Comparison of ENCODE assay signal across 14 mouse cellular contexts in genomic region chr9:64701651-64702050, GRCm38 (mm10). TPM values are rescaled to one million over a fixed set of nuclear protein-coding genes. Genes with fewer than 3 reads are reported as not detected.
DNase-seq lines count a peak whose midpoint lies in the region; ATAC-seq lines count a peak whose summit lies in the region.
"Had no signal": no experiment of that assay in that cellular context is flagged by ENCODE, and none has a peak within 500 bp of the region (broad histone marks: within the 10 kb centered on the region; RNA-seq: fewer than 3 reads in every experiment).

No protein-coding gene starts in this region.

- peak overlapping the region; percentile 72 for H3K27ac ChIP-seq in kidney, embryonic 16.5 days (ENCODE audit: low read length)
- peak overlapping the region; percentile 51; the same call in 1 of the 2 replicates for H3K27ac ChIP-seq in intestine, embryonic 15.5 days
- H3K27ac ChIP-seq: embryonic facial prominence, embryonic 15.5 days; gastrocnemius, adult 2 months; hindbrain, embryonic 13.5 days; liver, embryonic 14.5 days had no signal

- H3K4me1 ChIP-seq in kidney, embryonic 16.5 days (ENCODE audit: insufficient read depth, low read length) = peaks cover 29% of the 10 kb centered on the region
- H3K4me1 ChIP-seq in intestine, embryonic 15.5 days (replicated peaks) = 0 out of 2 replicates have a peak, but pooled peaks cover 25% of the 10 kb centered on the region

- no peak for ATAC-seq in kidney, embryonic 16.5 days (ENCODE audit: low FRiP score, low TSS enrichment)
- no peak for ATAC-seq in intestine, embryonic 15.5 days

- no peak overlapping the region for H3K9ac ChIP-seq in kidney, embryonic 16.5 days (replicated peaks; ENCODE audit: low read length)
- H3K9ac ChIP-seq in intestine, embryonic 15.5 days = no peak overlapping the region
- H3K9ac ChIP-seq: embryonic facial prominence, embryonic 15.5 days; hindbrain, embryonic 13.5 days; liver, embryonic 14.5 days had no signal

- no peaks in the 10 kb centered on the region for H3K9me3 ChIP-seq in kidney, embryonic 16.5 days (ENCODE audit: low read length)
- no peaks in the 10 kb centered on the region for H3K9me3 ChIP-seq in intestine, embryonic 15.5 days
- H3K9me3 ChIP-seq: embryonic facial prominence, embryonic 15.5 days; hindbrain, embryonic 13.5 days had no signal

- H3K4me3 ChIP-seq in kidney, embryonic 16.5 days (ENCODE audit: low read length) = no peak overlapping the region
- no peak overlapping the region for H3K4me3 ChIP-seq in intestine, embryonic 15.5 days (replicated peaks)
- H3K4me3 ChIP-seq: embryonic facial prominence, embryonic 15.5 days; gastrocnemius, adult 2 months; hindbrain, embryonic 13.5 days had no signal

- H3K36me3 ChIP-seq in kidney, embryonic 16.5 days (ENCODE audit: insufficient read depth, low read length) = peaks cover 9% of the 10 kb centered on the region
- 0 out of 2 replicates have a peak, but pooled peaks cover 3% of the 10 kb centered on the region for H3K36me3 ChIP-seq in intestine, embryonic 15.5 days

- no peak overlapping the region for H3K4me2 ChIP-seq in kidney, embryonic 16.5 days (replicated peaks; ENCODE audit: low read depth, low read length)
- no peak overlapping the region for H3K4me2 ChIP-seq in intestine, embryonic 15.5 days (replicated peaks)
- H3K4me2 ChIP-seq: embryonic facial prominence, embryonic 15.5 days; hindbrain, embryonic 13.5 days had no signal

- H3K27me3 ChIP-seq in kidney, embryonic 16.5 days (ENCODE audit: insufficient read depth, low read length) = no peaks in the 10 kb centered on the region
- no peaks in the 10 kb centered on the region for H3K27me3 ChIP-seq in intestine, embryonic 15.5 days (replicated peaks)
- H3K27me3 ChIP-seq: embryonic facial prominence, embryonic 15.5 days; hindbrain, embryonic 13.5 days had no signal

- no peak for DNase-seq in kidney, adult 11 months
- DNase-seq in 3134 (ENCODE audit: extremely low read depth, insufficient read length, low spot score) = peak; percentile 35
- peak; percentile 86 for DNase-seq in Muller cell, postnatal 12 days (ENCODE audit: inconsistent ontology term)
- DNase-seq in c-Kit-positive CD71-positive TER-119-positive erythroid progenitor cells, embryonic 14.5 days (ENCODE audit: low spot score) = no peak
- DNase-seq in kidney, adult 18-20 months = no peak
- no peak for DNase-seq in retina, postnatal 1 day
- DNase-seq: adrenal gland, adult 2 months; cerebellum, adult 11 months; gastrocnemius, adult 2 months had no signal

- 71% methylated on average over 1 of the region's 1 CpGs for WGBS in kidney, embryonic 16.5 days
- WGBS in intestine, embryonic 15.5 days = 76% methylated on average over 1 of the region's 1 CpGs

RNA-seq across cellular contexts. Expression of gene Rab11a, which starts 35.9 kb away (rescaled TPM):
- polyA plus RNA-seq in kidney, embryonic 16.5 days (2015; fragmentation: Nextera tagmentation; extraction: Ambion mirVana) = 632 and 680 TPM in 2 replicates
- polyA plus RNA-seq in intestine, embryonic 15.5 days (2015; fragmentation: Nextera tagmentation; extraction: Ambion mirVana) = 512 and 519 TPM in 2 replicates

Comparison
In these comparisons a context has a peak if more than half of its experiments do, and no peak if none do; other contexts are left out.
1. DNase-seq: peak in 3134 (single experiment) and Muller cell, postnatal 12 days (single experiment); none in kidney, adult 11 months (single experiment), c-Kit-positive CD71-positive TER-119-positive erythroid progenitor cells, embryonic 14.5 days (single experiment), kidney, adult 18-20 months (single experiment) and retina, postnatal 1 day (single experiment).